Mouse (Mus musculus): ENCODE measurements around the gene B020011L13Rik.
"Not testable (repeated sequence)": the region's sequence is repeated elsewhere in the genome, so short reads cannot be mapped to it uniquely, and the experiment has no call there.

Gene B020011L13Rik

GRCm38 (mm10) chr1:117780833-117781232, at the start of gene B020011L13Rik:
TSS of gene B020011L13Rik (plus strand) at chr1:117781133.
- DNase-seq (ENCODE audit: low spot score in 2 of 2) = not testable (repeated sequence)

- not testable (repeated sequence) for DNase-seq (ENCODE audit: low spot score in 2 of 2)
Observed at GRCm38 (mm10) chr1:117816271-117816670, 35.3 kb downstream of the B020011L13Rik start.

GRCm38 (mm10) chr1:117829781-117830180, 48.8 kb downstream of the B020011L13Rik start, which contains the start of gene Gm28360:
TSS of gene Gm28360 (plus strand) at chr1:117830081.
- not testable (repeated sequence) for DNase-seq (ENCODE audit: low spot score in 2 of 2)

DNA sequence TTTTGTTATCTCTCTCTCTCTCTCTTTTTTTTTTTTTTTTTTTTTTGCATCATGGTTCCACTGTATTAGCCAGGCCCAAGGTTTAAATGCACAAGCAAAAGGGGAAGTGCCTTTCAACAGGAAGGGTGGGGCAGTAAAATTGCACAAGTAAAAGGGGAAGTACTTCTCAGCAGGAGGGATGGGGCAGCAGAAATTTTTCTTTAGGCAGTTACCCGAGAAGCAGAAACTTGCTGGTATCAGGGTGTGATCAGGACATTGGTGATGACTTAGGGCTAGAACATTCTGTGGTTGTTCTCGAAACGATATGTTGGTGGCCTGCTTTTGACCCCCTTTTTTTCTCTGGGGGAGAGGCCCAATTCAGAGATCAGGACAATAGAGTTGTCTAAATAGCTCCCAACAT, 70.8 kb downstream of the B020011L13Rik start:
- not testable (repeated sequence) for DNase-seq (ENCODE audit: low spot score in 2 of 2)

Data from spleen, postnatal 14 days (tissue).